Mouse (Mus musculus): ENCODE measurements at regions not wholly inside any gene's neighbourhood (a gene's known extent, or its start where the extent isn't known, plus 50 kb on each side); places are given as distances from the start of the nearest gene placed in this dataset.

DNA sequence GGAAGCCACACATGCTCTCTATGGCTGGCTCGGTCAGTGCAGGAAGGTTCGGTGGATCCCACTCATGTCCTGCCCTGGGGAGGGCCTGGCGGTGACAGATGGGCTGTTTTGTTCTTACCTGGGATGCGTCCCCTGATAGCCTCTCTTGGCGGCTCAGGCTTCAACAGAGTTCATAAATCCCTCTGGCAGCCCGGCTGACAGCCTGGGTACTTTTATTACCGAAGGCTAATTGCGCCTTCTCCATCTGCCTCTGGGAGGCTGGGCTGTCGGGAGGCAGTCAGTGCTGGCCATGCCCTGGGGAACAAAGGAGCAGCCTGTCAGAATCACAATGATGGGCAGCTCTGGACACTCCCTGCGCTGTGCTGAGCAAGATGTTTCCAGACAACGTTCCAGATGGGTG is 196.5 kb upstream of the Kcnab2 start:
- Histone ChIP-seq H3K79me3 (ENCODE audit: low read depth) (no peaks in the 10 kb centered on the region), H3ac (ENCODE audit: control insufficient read depth, insufficient read length, low read depth) (no peak overlapping the region), H3K4me3 (ENCODE audit: insufficient read depth, poor library complexity, severe bottlenecking) (no peak overlapping the region), H3K79me2 (ENCODE audit: control insufficient read depth, insufficient read depth) (no peaks in the 10 kb centered on the region), H3K36me3 (ENCODE audit: control insufficient read depth, insufficient read depth) (no peaks in the 10 kb centered on the region), H3K27me3 (ENCODE audit: control insufficient read depth, insufficient read depth, insufficient read length) (no peaks in the 10 kb centered on the region)
- no peak for TF ChIP-seq MYOG (IDR thresholded peaks at IDR 0.05; ENCODE audit: control insufficient read depth, extremely low read depth, insufficient read length)
- TF ChIP-seq CEBPB (IDR thresholded peaks at IDR 0.05; ENCODE audit: low read depth), result no peak
- no peak for TF ChIP-seq FOSL1 (IDR thresholded peaks at IDR 0.05; ENCODE audit: insufficient read depth, low read length, poor library complexity, severe bottlenecking)
- TF ChIP-seq CTCF (IDR thresholded peaks at IDR 0.05; ENCODE audit: control insufficient read depth, insufficient read depth, insufficient read length), result no peak
- no peak for TF ChIP-seq MAX (IDR thresholded peaks at IDR 0.05)
- no peak for TF ChIP-seq USF1 (IDR thresholded peaks at IDR 0.05; ENCODE audit: low read depth)
- TF ChIP-seq MYOD1 (IDR thresholded peaks at IDR 0.05; ENCODE audit: control insufficient read depth, insufficient read length, low read depth), result no peak

DNA sequence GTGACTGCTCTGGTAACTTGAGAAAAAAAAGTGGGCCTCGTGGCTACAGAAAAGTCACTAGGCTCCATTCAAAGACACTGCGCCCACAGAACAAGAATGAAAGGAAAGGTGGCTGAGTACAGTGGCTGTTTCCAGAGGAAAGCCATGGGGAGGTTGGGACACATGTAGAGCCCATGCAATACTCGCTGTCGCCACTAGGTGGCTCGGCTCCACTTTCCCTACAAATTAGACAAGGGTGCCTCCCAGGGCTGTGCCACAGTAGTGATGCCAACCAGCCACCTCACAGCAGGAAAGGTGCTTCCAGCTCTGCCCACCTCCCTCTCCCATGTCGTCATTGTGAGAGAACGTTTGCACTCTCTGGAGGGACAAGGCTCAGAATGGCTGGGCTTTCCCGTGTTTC is 185.8 kb upstream of the Kcnab2 start:
- no peak overlapping the region for H3ac ChIP-seq (ENCODE audit: control insufficient read depth, insufficient read length, low read depth)
- TF ChIP-seq MYOD1 (IDR thresholded peaks at IDR 0.05; ENCODE audit: control insufficient read depth, insufficient read length, low read depth), result no peak
- no peak for TF ChIP-seq CTCF (IDR thresholded peaks at IDR 0.05; ENCODE audit: control insufficient read depth, insufficient read depth, insufficient read length)
- TF ChIP-seq MYOG (IDR thresholded peaks at IDR 0.05; ENCODE audit: control insufficient read depth, extremely low read depth, insufficient read length), result no peak
- TF ChIP-seq USF1 (IDR thresholded peaks at IDR 0.05; ENCODE audit: low read depth), result no peak
- TF ChIP-seq CEBPB (IDR thresholded peaks at IDR 0.05; ENCODE audit: low read depth), result no peak
- TF ChIP-seq FOSL1 (IDR thresholded peaks at IDR 0.05; ENCODE audit: insufficient read depth, low read length, poor library complexity, severe bottlenecking), result no peak
- no peak overlapping the region for H3K4me3 ChIP-seq (ENCODE audit: insufficient read depth, poor library complexity, severe bottlenecking)
- H3K36me3 ChIP-seq (ENCODE audit: control insufficient read depth, insufficient read depth), result no peaks in the 10 kb centered on the region
- H3K27me3 ChIP-seq (ENCODE audit: control insufficient read depth, insufficient read depth, insufficient read length), result no peaks in the 10 kb centered on the region
- no peaks in the 10 kb centered on the region for H3K79me2 ChIP-seq (ENCODE audit: control insufficient read depth, insufficient read depth)
- no peaks in the 10 kb centered on the region for H3K79me3 ChIP-seq (ENCODE audit: low read depth)

DNA sequence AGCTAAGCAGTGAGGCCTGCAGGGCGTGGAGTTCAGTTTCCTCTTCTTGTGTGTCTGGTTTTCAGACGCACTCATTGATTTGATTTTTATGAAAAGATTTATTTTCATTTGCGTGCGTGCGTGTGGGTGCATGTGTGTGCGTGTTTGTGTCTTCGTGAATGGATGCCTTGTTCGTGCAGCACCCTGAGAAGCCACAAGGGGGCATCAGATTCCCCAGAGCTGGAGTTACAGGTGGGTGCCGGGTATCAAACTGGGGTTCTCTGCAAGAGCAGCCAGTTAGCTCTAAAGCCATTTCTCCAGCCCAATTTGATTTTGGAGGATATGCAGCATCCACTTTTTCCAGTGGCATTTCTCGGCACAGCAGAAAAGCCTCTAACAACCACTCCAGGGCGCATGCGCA is 185.4 kb upstream of the Kcnab2 start:
- no peaks in the 10 kb centered on the region for H3K79me3 ChIP-seq (ENCODE audit: low read depth)
- H3K36me3 ChIP-seq (ENCODE audit: control insufficient read depth, insufficient read depth), result no peaks in the 10 kb centered on the region
- no peak overlapping the region for H3ac ChIP-seq (ENCODE audit: control insufficient read depth, insufficient read length, low read depth)
- no peaks in the 10 kb centered on the region for H3K27me3 ChIP-seq (ENCODE audit: control insufficient read depth, insufficient read depth, insufficient read length)
- H3K79me2 ChIP-seq (ENCODE audit: control insufficient read depth, insufficient read depth), result no peaks in the 10 kb centered on the region
- H3K4me3 ChIP-seq (ENCODE audit: insufficient read depth, poor library complexity, severe bottlenecking), result no peak overlapping the region
- no peak for TF ChIP-seq USF1 (IDR thresholded peaks at IDR 0.05; ENCODE audit: low read depth)

DNA sequence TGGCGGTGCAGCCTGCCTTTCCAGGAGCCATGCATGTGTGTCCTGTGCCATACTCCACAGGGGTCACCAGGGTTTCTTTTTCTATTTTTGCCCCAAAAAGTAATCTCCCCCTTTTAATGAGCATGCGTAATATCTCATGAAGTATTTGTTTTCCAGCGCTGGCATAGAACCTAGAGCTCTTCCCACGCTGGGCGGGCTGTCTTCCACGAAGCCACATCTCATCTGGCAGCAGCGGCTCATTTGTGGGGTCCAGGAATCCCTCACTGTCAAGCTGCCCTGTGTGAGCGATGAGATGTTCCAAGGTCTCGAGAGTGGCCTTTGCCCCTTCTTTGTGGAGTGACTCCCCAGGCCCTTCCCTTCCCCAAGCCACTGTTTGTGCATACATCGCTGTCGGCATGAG is 184.8 kb upstream of the Kcnab2 start:
- TF ChIP-seq MYOD1 (IDR thresholded peaks at IDR 0.05; ENCODE audit: control insufficient read depth, insufficient read length, low read depth) (no peak), MYOG (IDR thresholded peaks at IDR 0.05; ENCODE audit: control insufficient read depth, extremely low read depth, insufficient read length) (no peak), CEBPB (IDR thresholded peaks at IDR 0.05; ENCODE audit: low read depth) (no peak), CTCF (IDR thresholded peaks at IDR 0.05; ENCODE audit: control insufficient read depth, insufficient read depth, insufficient read length) (no peak), USF1 (IDR thresholded peaks at IDR 0.05; ENCODE audit: low read depth) (no peak), FOSL1 (IDR thresholded peaks at IDR 0.05; ENCODE audit: insufficient read depth, low read length, poor library complexity, severe bottlenecking) (no peak), MAX (IDR thresholded peaks at IDR 0.05) (no peak)
- no peak overlapping the region for H3ac ChIP-seq (ENCODE audit: control insufficient read depth, insufficient read length, low read depth)
- no peaks in the 10 kb centered on the region for H3K36me3 ChIP-seq (ENCODE audit: control insufficient read depth, insufficient read depth)

DNA sequence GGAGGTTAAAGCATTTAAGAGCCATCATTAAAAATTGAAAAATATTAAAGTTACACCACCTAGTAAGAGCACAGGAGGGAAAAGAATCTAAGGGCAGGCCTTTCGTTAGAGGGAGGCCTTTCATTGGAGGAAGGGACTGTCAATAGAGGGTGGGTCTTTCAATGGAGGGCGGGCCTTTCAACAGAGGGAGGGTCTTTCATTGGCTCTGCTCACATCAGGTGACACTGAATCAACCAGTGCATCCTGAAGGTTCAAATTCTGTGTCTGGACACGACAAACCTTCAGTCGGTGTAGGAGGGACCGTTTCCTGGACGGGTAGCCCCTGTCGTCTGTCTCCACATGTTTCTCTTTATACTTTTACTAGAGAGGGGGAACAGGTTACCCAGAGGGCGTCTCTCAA is 172.5 kb upstream of the Kcnab2 start:
- Histone ChIP-seq H3K27me3 (ENCODE audit: control insufficient read depth, insufficient read depth, insufficient read length) (no peaks in the 10 kb centered on the region), H3K4me3 (ENCODE audit: insufficient read depth, poor library complexity, severe bottlenecking) (no peak overlapping the region), H3K36me3 (ENCODE audit: control insufficient read depth, insufficient read depth) (no peaks in the 10 kb centered on the region), H3K79me3 (ENCODE audit: low read depth) (no peaks in the 10 kb centered on the region), H3ac (ENCODE audit: control insufficient read depth, insufficient read length, low read depth) (no peak overlapping the region), H3K79me2 (ENCODE audit: control insufficient read depth, insufficient read depth) (no peaks in the 10 kb centered on the region)
- no peak for TF ChIP-seq CTCF (IDR thresholded peaks at IDR 0.05; ENCODE audit: control insufficient read depth, insufficient read depth, insufficient read length)
- no peak for TF ChIP-seq CEBPB (IDR thresholded peaks at IDR 0.05; ENCODE audit: low read depth)
- no peak for TF ChIP-seq FOSL1 (IDR thresholded peaks at IDR 0.05; ENCODE audit: insufficient read depth, low read length, poor library complexity, severe bottlenecking)
- no peak for TF ChIP-seq MAX (IDR thresholded peaks at IDR 0.05)
- TF ChIP-seq USF1 (IDR thresholded peaks at IDR 0.05; ENCODE audit: low read depth), result no peak
- no peak for TF ChIP-seq MYOG (IDR thresholded peaks at IDR 0.05; ENCODE audit: control insufficient read depth, extremely low read depth, insufficient read length)
- TF ChIP-seq MYOD1 (IDR thresholded peaks at IDR 0.05; ENCODE audit: control insufficient read depth, insufficient read length, low read depth), result no peak

More for the DNA sequence above, 184.8 kb upstream of the Kcnab2 start:
- H3K79me2 ChIP-seq (ENCODE audit: control insufficient read depth, insufficient read depth), result no peaks in the 10 kb centered on the region
- no peaks in the 10 kb centered on the region for H3K79me3 ChIP-seq (ENCODE audit: low read depth)
- H3K27me3 ChIP-seq (ENCODE audit: control insufficient read depth, insufficient read depth, insufficient read length), result no peaks in the 10 kb centered on the region
- H3K4me3 ChIP-seq (ENCODE audit: insufficient read depth, poor library complexity, severe bottlenecking), result no peak overlapping the region

DNA sequence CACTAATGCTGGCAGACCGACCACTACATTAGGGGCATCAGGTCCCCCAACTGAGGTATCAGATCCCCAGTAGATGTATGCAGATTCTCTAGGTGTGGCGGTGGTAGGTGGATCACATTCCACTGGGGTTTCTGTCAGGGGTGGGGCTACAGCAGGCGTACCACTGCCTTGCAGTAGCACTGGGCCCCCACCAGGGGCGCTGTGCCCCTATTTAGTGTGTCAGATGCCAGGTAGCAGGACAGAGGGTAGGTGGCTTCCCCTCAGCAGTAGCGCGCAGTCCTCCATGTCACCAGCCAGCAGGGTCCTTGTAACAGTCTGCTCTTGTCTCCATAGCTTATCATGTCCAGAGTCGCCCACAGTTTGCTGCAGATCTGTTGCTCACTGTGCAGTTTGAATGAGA is 169.9 kb upstream of the Kcnab2 start:
- TF ChIP-seq MAX (IDR thresholded peaks at IDR 0.05), result no peak
- TF ChIP-seq MYOG (IDR thresholded peaks at IDR 0.05; ENCODE audit: control insufficient read depth, extremely low read depth, insufficient read length), result no peak
- no peak for TF ChIP-seq FOSL1 (IDR thresholded peaks at IDR 0.05; ENCODE audit: insufficient read depth, low read length, poor library complexity, severe bottlenecking)
- TF ChIP-seq MYOD1 (IDR thresholded peaks at IDR 0.05; ENCODE audit: control insufficient read depth, insufficient read length, low read depth), result no peak
- no peak for TF ChIP-seq CEBPB (IDR thresholded peaks at IDR 0.05; ENCODE audit: low read depth)
- TF ChIP-seq CTCF (IDR thresholded peaks at IDR 0.05; ENCODE audit: control insufficient read depth, insufficient read depth, insufficient read length), result no peak
- TF ChIP-seq USF1 (IDR thresholded peaks at IDR 0.05; ENCODE audit: low read depth), result no peak
- H3K79me3 ChIP-seq (ENCODE audit: low read depth), result no peaks in the 10 kb centered on the region
- H3K4me3 ChIP-seq (ENCODE audit: insufficient read depth, poor library complexity, severe bottlenecking), result no peak overlapping the region
- no peaks in the 10 kb centered on the region for H3K27me3 ChIP-seq (ENCODE audit: control insufficient read depth, insufficient read depth, insufficient read length)
- H3ac ChIP-seq (ENCODE audit: control insufficient read depth, insufficient read length, low read depth), result no peak overlapping the region
- H3K36me3 ChIP-seq (ENCODE audit: control insufficient read depth, insufficient read depth), result no peaks in the 10 kb centered on the region
- no peaks in the 10 kb centered on the region for H3K79me2 ChIP-seq (ENCODE audit: control insufficient read depth, insufficient read depth)

Measured in C2C12 (cell line).